Mouse (Mus musculus) liver, embryonic 11.5 days (tissue): ENCODE measurements around the gene Rasal1. TPM values are rescaled to one million over a fixed set of nuclear protein-coding genes. Genes with fewer than 3 reads are reported as not detected.

Experiments
- ATAC-seq: fragments of 200-750 bp; cut with Nextera tagmentation; replicated peaks from 2 replicates; pipeline ENCODE4 v1.8.0; 2017; ENCODE audit warnings: moderate number of reproducible peaks, mild to moderate bottlenecking, moderate TSS enrichment, moderate library complexity; ENCODE audit not compliant: low FRiP score
- DNase-seq: peaks from one replicate; pipeline ENCODE4 v3.0.0-alpha.2; 2017; ENCODE audit warnings: low spot score
- H3K27ac ChIP-seq: fragments of 300-500 bp; sonication (generic); 2 replicates; pipeline ENCODE4 v1.5.1; 2014; ENCODE audit warnings: mild to moderate bottlenecking, low read depth, low read length, control low read depth
- H3K27me3 ChIP-seq: fragments of 300-500 bp; sonication (generic); replicated peaks from 2 replicates; pipeline ENCODE4 v1.6.1; 2014; ENCODE audit warnings: low read length, mixed read lengths; ENCODE audit not compliant: control insufficient read depth, insufficient read depth
- H3K36me3 ChIP-seq: fragments of 300-500 bp; sonication (generic); 2 replicates; pipeline ENCODE4 v1.6.1; 2014; ENCODE audit warnings: mild to moderate bottlenecking, low read length, moderate library complexity, mixed read lengths; ENCODE audit not compliant: control insufficient read depth, insufficient read depth
- H3K4me1 ChIP-seq: fragments of 300-500 bp; sonication (generic); replicated peaks from 2 replicates; pipeline ENCODE4 v1.6.1; 2014; ENCODE audit warnings: low read length, mixed read lengths; ENCODE audit not compliant: control insufficient read depth, insufficient read depth
- H3K4me2 ChIP-seq: fragments of 300-500 bp; sonication (generic); 2 replicates; pipeline ENCODE4 v1.6.1; 2014; ENCODE audit warnings: mild to moderate bottlenecking, control low read depth, moderate library complexity
- H3K4me3 ChIP-seq: fragments of 300-500 bp; sonication (generic); 2 replicates; pipeline ENCODE4 v1.5.1; 2014; ENCODE audit warnings: low read depth, low read length, control low read depth
- H3K9ac ChIP-seq: fragments of 300-500 bp; sonication (generic); 2 replicates; pipeline ENCODE4 v1.6.1; 2014; ENCODE audit warnings: low read depth, low read length, control low read depth
- H3K9me3 ChIP-seq: fragments of 300-500 bp; sonication (generic); 2 replicates; pipeline ENCODE4 v1.6.1; 2016; ENCODE audit warnings: low read length, inconsistent platforms, mixed read lengths; ENCODE audit not compliant: control insufficient read depth
- WGBS: fragments of 180-500 bp; shearing (Covaris S2); extraction: QIAGEN DNeasy Blood & Tissue Kit; methylation state at CpG from one replicate; pipeline ENCODE4 v1.1.7; 2014; 5-methylcytosine and 5-hydroxymethylcytosine counted together
- polyA plus RNA-seq: library from polyadenylated mRNA; unstranded; fragments of >200 nt; fragmentation: Nextera tagmentation; extraction: Ambion mirVana; gene quantifications from 2 replicates; pipeline ENCODE4 v1.2.1, GENCODE M21; 2014

Gene Rasal1
- polyA plus RNA-seq, result 0.25 and 0.32 TPM in 2 replicates

DNA sequence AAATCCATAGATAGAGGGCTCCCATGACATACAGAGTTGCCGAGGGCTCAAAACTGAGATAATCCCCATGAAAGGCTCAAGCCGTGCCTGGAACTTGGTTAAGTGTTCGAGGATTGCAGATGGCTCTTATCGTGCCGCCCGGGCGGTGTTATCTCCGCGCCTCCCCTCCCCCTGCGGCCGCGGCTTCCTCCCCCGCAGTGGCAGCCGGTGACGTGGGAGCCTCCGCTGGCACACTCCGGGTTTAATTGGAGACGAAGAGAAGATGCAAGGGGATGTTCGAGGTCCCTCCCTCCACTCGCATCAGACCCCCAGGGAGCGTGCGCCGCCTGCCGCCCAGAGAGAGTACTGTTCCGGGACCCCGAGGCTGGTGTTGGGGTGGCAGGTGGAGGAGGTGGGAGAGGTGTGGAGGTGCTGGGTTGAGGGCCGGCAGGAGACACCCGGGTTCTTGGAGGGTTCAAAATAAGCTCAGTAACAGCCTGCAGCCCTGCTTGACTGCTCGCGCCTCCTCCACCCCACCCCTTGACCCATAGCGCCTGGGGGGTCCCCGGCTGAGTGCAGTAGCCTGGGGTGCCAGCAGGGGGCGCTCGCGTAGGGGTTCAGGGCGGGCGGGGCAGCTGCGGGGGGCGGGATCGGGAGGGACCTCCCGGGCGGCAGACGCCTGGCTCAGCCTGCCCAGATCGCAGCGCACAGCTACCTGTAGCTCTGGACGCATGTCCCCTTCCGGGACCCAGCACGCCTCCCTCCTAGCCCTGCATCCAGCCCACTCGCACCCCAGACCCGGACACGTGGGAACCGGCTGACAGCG, at the start of gene Rasal1:
Gene Rasal1 (plus strand): TSS at position 244 of the 805 bp plus-strand sequence.
- H3K4me2 ChIP-seq, result peak within 1 kb of the TSS; percentile 75
- no peaks in the 10 kb centered on the region for H3K9me3 ChIP-seq
- H3K4me1 ChIP-seq, result peaks cover 18% of the 10 kb centered on the region
- 1% methylated on average over 53 of the region's 53 CpGs for WGBS
- H3K27ac ChIP-seq, result no peak within 1 kb of the TSS
- peak within 1 kb of the TSS; percentile 37 for H3K4me3 ChIP-seq
- ATAC-seq (peak; percentile 63), DNase-seq (peak; percentile 72)
- H3K27me3 ChIP-seq, result peaks cover 54% of the 10 kb centered on the region
- no peaks in the 10 kb centered on the region for H3K36me3 ChIP-seq
- H3K9ac ChIP-seq, result no peak within 1 kb of the TSS

DNA sequence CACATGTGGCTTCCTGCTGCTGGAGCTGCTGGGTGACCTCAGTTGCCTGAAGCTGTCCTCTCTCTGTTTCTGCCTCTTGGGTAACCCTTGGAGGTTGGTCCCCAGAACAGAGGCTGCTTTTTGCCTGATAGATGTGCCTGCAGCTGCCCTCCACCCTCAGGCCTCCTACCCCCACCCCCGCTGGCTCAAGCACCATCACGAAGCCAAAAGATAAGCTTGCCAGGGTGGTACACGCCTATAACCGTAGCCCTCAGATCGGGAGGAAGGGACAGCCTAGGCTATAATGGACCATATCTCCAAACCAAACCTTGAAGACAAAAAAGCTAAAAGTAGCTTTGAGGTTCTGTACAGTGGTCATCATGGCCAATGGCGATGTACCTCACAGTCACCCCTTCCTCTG, 49.0 kb upstream of the Rasal1 start:
- Histone ChIP-seq H3K9ac (peak overlapping the region; percentile 45; the same call in 1 of the 2 replicates), H3K27me3 (no peaks in the 10 kb centered on the region), H3K27ac (peak overlapping the region; percentile 78), H3K36me3 (no peaks in the 10 kb centered on the region), H3K4me1 (peaks cover 32% of the 10 kb centered on the region), H3K4me2 (peak overlapping the region; percentile 38), H3K9me3 (no peaks in the 10 kb centered on the region), H3K4me3 (no peak overlapping the region)
- ATAC-seq (peak; percentile 92), DNase-seq (no peak)
- 53% methylated on average over 6 of the region's 6 CpGs for WGBS

DNA sequence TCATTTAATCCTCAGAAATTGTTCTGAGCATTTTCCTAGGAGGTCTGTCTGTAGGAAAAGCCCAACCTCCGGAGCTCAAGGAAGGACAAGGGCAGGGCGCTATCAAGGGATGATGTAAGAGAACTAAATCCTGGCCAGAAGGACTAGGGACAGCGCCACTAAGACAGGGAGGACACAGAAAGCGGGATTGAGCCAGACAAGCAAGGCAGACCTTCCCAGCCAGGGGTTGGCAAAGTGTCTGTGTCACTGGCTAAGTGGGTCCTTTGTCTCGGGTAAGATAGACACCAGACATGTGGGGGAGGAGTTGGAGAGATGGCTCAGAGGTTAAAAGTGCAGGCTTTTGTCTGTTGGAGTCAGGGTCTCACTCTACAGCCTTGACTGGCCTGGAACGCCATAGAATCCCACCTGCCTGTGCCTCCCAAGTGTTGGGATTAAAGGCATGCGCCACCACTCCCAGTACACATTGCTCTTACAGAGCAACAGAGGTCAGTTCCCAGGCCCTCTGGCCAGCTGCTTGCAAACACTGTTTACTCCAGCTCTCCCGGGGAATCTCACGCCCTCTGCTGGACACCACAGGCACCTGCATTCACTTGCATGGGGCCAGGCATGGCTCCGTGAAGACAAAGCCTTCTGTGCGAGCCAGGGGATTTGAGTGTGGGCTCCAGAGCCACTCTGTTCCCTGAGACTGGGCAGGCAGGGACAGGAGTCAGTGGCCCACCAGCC, 47.5 kb upstream of the Rasal1 start:
- ATAC-seq, result no peak; the same call in 1 of the 2 replicates
- no peak for DNase-seq
- Histone ChIP-seq H3K4me2 (peak overlapping the region; percentile 14; the same call in 1 of the 2 replicates), H3K9ac (peak overlapping the region; percentile 30; the same call in 1 of the 2 replicates), H3K36me3 (no peaks in the 10 kb centered on the region), H3K4me3 (no peak overlapping the region), H3K27me3 (no peaks in the 10 kb centered on the region), H3K4me1 (peaks cover 37% of the 10 kb centered on the region), H3K27ac (peak overlapping the region; percentile 43; the same call in 1 of the 2 replicates), H3K9me3 (no peaks in the 10 kb centered on the region)
- 57% methylated on average over 11 of the region's 11 CpGs for WGBS

DNA sequence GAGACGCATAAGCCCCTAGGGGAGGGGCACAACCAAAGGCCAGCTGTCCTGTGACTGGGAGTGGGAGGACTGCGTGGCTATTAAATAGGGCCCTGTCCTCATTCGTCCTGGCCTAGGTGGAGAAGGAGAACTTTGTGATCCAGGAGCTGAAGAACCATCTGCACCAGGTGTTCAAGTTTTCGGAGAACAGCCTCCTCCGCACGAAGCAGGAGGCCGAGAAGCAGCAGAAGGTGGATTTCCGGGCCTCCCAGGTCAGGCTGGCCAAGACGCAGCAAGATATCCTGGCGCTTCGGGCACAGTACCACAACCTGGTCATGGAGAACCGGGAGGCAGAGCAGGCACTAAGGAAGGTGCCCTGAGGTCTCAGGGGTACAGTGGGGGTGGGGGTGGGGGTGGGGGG, 46.4 kb upstream of the Rasal1 start:
- ATAC-seq (no peak), DNase-seq (no peak)
- Histone ChIP-seq H3K4me2 (no peak overlapping the region), H3K4me3 (no peak overlapping the region), H3K9me3 (no peaks in the 10 kb centered on the region), H3K36me3 (no peaks in the 10 kb centered on the region), H3K9ac (no peak overlapping the region), H3K27ac (no peak overlapping the region), H3K4me1 (peaks cover 41% of the 10 kb centered on the region), H3K27me3 (no peaks in the 10 kb centered on the region)
- 94% methylated on average over 11 of the region's 12 CpGs for WGBS

DNA sequence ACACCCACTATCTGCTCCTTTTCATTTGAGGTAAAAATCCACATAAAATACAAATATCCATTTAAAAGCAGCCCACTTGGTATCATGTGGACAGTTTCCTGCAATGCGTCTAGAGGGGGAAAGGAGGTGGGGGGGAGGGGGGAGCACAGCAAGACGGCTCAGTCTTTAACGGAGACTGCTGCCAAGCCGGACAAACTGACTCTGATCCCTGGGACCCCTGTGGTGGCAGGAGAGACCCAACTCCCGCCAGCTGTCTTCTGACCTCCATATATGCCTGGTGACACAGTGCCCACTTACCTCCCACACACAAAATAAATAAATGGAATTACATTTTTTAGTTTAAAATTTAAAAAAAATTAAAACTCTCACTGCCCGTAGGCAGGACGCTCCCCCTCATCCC, 45.1 kb upstream of the Rasal1 start:
- Histone ChIP-seq H3K36me3 (no peaks in the 10 kb centered on the region), H3K9me3 (no peaks in the 10 kb centered on the region), H3K4me3 (no peak overlapping the region), H3K27ac (no peak overlapping the region), H3K4me1 (peaks cover 38% of the 10 kb centered on the region), H3K27me3 (no peaks in the 10 kb centered on the region), H3K9ac (no peak overlapping the region), H3K4me2 (no peak overlapping the region)
- 76% methylated on average over 7 of the region's 7 CpGs for WGBS
- no peak for DNase-seq
- ATAC-seq, result no peak

DNA sequence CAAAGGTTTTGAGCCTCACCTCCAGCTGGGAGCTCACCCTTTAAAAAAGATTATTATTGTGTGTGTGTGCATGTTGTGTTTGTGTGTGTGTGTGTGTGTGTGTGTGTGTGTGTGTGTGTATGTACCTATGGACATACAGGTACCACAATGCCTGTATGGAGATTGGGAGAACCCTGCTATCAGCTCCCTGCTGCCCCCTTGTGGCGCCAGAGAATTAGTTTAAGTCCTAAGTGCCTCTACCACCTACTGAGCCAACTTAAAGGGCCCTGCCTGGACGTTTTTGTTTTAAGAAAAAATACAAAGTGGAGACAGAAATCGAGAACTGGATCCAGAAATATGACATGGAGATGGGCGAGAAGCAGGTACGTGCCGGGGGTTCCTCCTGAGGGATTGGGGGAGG, 43.8 kb upstream of the Rasal1 start:
- H3K4me3 ChIP-seq, result peak overlapping the region; percentile 34
- 5% methylated on average over 6 of the region's 6 CpGs for WGBS
- H3K9me3 ChIP-seq, result no peaks in the 10 kb centered on the region
- peak overlapping the region; percentile 19; the same call in 1 of the 2 replicates for H3K27ac ChIP-seq
- peaks cover 3% of the 10 kb centered on the region; the same call in 1 of the 2 replicates for H3K36me3 ChIP-seq
- H3K27me3 ChIP-seq, result no peaks in the 10 kb centered on the region
- H3K9ac ChIP-seq, result no peak overlapping the region
- DNase-seq (peak; percentile 73), ATAC-seq (peak; percentile 46; the same call in 1 of the 2 replicates)
- H3K4me1 ChIP-seq, result peaks cover 27% of the 10 kb centered on the region
- peak overlapping the region; percentile 70 for H3K4me2 ChIP-seq

DNA sequence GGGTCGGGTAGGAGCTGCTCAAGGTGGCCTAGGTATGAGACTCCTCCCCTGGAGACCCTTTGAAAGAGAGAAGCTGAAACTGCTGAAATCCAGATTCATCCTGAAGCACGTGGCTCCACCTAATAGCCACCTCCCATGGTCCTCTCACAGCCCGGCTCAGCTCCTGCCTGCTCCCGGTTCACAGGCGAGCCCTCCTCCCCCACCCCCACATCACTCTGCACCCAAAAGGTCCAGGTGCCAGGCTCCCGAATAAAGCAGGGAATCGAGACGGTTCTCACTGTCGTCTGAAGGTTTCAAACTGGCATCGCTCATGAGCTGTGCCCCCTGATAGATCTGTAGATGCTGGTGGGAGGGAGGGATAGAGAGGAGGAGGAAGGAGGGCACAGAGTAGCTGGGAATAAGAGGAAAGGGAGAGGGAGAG, 43.4 kb upstream of the Rasal1 start:
- 4% methylated on average over 10 of the region's 10 CpGs for WGBS
- ATAC-seq (peak; percentile 19; the same call in 1 of the 2 replicates), DNase-seq (no peak)
- Histone ChIP-seq H3K4me2 (peak overlapping the region; percentile 70), H3K36me3 (peaks cover 3% of the 10 kb centered on the region; the same call in 1 of the 2 replicates), H3K4me1 (peaks cover 23% of the 10 kb centered on the region), H3K9me3 (no peaks in the 10 kb centered on the region), H3K4me3 (peak overlapping the region; percentile 34), H3K27ac (peak overlapping the region; percentile 19; the same call in 1 of the 2 replicates), H3K27me3 (no peaks in the 10 kb centered on the region), H3K9ac (peak overlapping the region; percentile 41)

DNA sequence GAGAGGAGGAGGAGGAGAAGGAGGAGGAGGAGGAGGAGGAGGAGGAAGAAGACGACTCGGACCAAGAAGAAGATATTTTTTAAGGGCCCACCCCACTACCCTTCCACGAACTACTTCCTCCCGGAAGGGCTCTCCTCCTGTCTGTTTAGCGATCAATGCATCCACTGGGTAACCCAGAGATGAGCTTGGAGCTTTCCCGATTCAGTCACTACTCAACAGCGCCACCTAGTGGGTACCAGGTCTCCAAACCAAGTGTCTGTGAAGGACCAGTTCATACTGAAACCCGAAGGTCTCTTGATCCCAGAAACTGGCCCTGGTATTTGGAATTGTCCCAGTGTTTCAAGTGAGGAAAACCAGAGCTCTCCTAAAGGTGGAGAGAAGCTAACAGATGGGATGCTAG, 42.9 kb upstream of the Rasal1 start:
- H3K9ac ChIP-seq, result peak overlapping the region; percentile 41; the same call in 1 of the 2 replicates
- no peak overlapping the region for H3K27ac ChIP-seq
- H3K27me3 ChIP-seq, result no peaks in the 10 kb centered on the region
- DNase-seq, result peak; percentile 80
- peak overlapping the region; percentile 70 for H3K4me2 ChIP-seq
- peaks cover 3% of the 10 kb centered on the region; the same call in 1 of the 2 replicates for H3K36me3 ChIP-seq
- H3K4me3 ChIP-seq, result peak overlapping the region; percentile 34
- WGBS, result 2% methylated on average over 8 of the region's 8 CpGs
- ATAC-seq, result peak; percentile 65
- H3K9me3 ChIP-seq, result no peaks in the 10 kb centered on the region
- H3K4me1 ChIP-seq, result peaks cover 20% of the 10 kb centered on the region
